Mouse (Mus musculus) stomach, embryonic 16.5 days (tissue): Measurements from ENCODE around the gene Gdpd1. TPM values are rescaled to one million over a fixed set of nuclear protein-coding genes. Genes with fewer than 3 reads are reported as not detected.

Source experiments
- microRNA counts: library from miRNA; unstranded; fragments of <30 nt; microRNA quantifications from one replicate; lab custom pipeline; 2016
- microRNA-seq: library from miRNA; unstranded; fragments of <30 nt; microRNA quantifications from one replicate; pipeline ENCODE4, GENCODE M21; 2016
- polyA plus RNA-seq: library from polyadenylated mRNA; unstranded; fragments of >200 nt; fragmentation: Nextera tagmentation; extraction: Ambion mirVana; gene quantifications from 2 replicates; pipeline ENCODE4 v1.2.1, GENCODE M21; 2015

Gene Gdpd1
- polyA plus RNA-seq, 1 experiment from 2014 or later = 34.9 TPM

MicroRNAs encoded within 50 kb of the gene (microRNA counts, 519-probe panel; counts per million panel counts)
- microRNA mmu-miR-301a (lab: Ali Mortazavi, UCI) = 3,823 counts per million, percentile 90 among the panel's probes with 10 or more counts

Small RNA genes lying within 50 kb of the gene (microRNA-seq; reads per million reads assigned to microRNA genes)
- 1,067 reads per million, percentile 77 among the genes with 10 or more reads in this experiment for gene Mir301

Other genes with a start within 250 kb of the Gdpd1 start
- gene Ypel2, start 80.4 kb downstream of the Gdpd1 start, polyA plus RNA-seq = 7.7 and 8.1 TPM in 2 replicates
- 17.7 and 17.9 TPM in 2 replicates for gene Smg8, start 12.7 kb upstream of the Gdpd1 start, polyA plus RNA-seq
- gene Prr11, start 34.6 kb upstream of the Gdpd1 start, polyA plus RNA-seq = 6.0 and 6.9 TPM in 2 replicates
- 42.4 and 47.2 TPM in 2 replicates for gene Ska2, start 35.2 kb upstream of the Gdpd1 start, polyA plus RNA-seq
- 21.0 and 22.7 TPM in 2 replicates for gene Trim37, start 53.0 kb upstream of the Gdpd1 start, polyA plus RNA-seq